Mouse (Mus musculus) stomach, postnatal 0 days (tissue): ENCODE results near the gene Man2b1.

Source experiments
- CTCF ChIP-seq: IDR thresholded peaks from 2 replicates; pipeline ENCODE4 v1.5.1; 2016; ENCODE audit warnings: antibody characterized with exemption, low read depth, mild to moderate bottlenecking, moderate library complexity
- EP300 ChIP-seq: optimal IDR thresholded peaks from 2 replicates; pipeline ENCODE3; 2016; ENCODE audit warnings: antibody characterized with exemption

DNA sequence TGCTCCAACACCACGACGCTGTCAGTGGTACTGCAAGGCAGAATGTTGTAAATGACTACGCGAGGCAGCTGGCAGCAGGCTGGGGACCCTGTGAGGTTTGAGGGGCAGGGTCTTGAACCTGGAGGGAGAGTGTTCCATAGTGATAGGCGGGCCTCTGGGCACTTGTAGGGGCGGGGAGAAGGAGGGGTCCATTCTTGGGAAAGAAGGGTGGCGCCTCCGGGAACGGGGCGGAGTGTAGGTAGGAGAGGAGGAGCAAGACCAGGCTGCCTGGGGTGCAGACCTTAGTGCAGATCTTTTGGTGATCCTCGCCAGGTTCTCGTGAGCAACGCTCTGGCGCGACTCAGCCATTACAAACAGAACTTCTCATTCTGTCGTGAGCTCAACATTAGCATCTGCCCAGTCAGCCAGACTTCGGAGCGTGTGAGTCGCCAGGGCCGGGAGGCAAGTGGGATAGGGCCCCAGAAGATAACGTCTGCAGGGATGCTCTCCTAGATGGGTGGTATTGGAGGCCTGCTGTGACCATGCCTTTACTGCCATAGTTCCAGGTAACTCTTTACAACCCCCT, 8.5 kb downstream of the Man2b1 start:
- no peak for TF ChIP-seq CTCF
- no peak for TF ChIP-seq EP300
